Mouse (Mus musculus) liver, embryonic 11.5 days (tissue): ENCODE measurements around the gene Adgrf2. TPM values are rescaled to one million over a fixed set of nuclear protein-coding genes. Genes with fewer than 3 reads are reported as not detected.

Source experiments
- ATAC-seq: fragments of 200-750 bp; cut with Nextera tagmentation; replicated peaks from 2 replicates; pipeline ENCODE4 v1.8.0; 2017; ENCODE audit warnings: moderate number of reproducible peaks, mild to moderate bottlenecking, moderate TSS enrichment, moderate library complexity; ENCODE audit not compliant: low FRiP score
- DNase-seq: peaks from one replicate; pipeline ENCODE4 v3.0.0-alpha.2; 2017; ENCODE audit warnings: low spot score
- H3K27ac ChIP-seq: fragments of 300-500 bp; sonication (generic); 2 replicates; pipeline ENCODE4 v1.5.1; 2014; ENCODE audit warnings: mild to moderate bottlenecking, low read depth, low read length, control low read depth
- H3K27me3 ChIP-seq: fragments of 300-500 bp; sonication (generic); replicated peaks from 2 replicates; pipeline ENCODE4 v1.6.1; 2014; ENCODE audit warnings: low read length, mixed read lengths; ENCODE audit not compliant: control insufficient read depth, insufficient read depth
- H3K36me3 ChIP-seq: fragments of 300-500 bp; sonication (generic); 2 replicates; pipeline ENCODE4 v1.6.1; 2014; ENCODE audit warnings: mild to moderate bottlenecking, low read length, moderate library complexity, mixed read lengths; ENCODE audit not compliant: control insufficient read depth, insufficient read depth
- H3K4me1 ChIP-seq: fragments of 300-500 bp; sonication (generic); replicated peaks from 2 replicates; pipeline ENCODE4 v1.6.1; 2014; ENCODE audit warnings: low read length, mixed read lengths; ENCODE audit not compliant: control insufficient read depth, insufficient read depth
- H3K4me2 ChIP-seq: fragments of 300-500 bp; sonication (generic); 2 replicates; pipeline ENCODE4 v1.6.1; 2014; ENCODE audit warnings: mild to moderate bottlenecking, control low read depth, moderate library complexity
- H3K4me3 ChIP-seq: fragments of 300-500 bp; sonication (generic); 2 replicates; pipeline ENCODE4 v1.5.1; 2014; ENCODE audit warnings: low read depth, low read length, control low read depth
- H3K9ac ChIP-seq: fragments of 300-500 bp; sonication (generic); 2 replicates; pipeline ENCODE4 v1.6.1; 2014; ENCODE audit warnings: low read depth, low read length, control low read depth
- H3K9me3 ChIP-seq: fragments of 300-500 bp; sonication (generic); 2 replicates; pipeline ENCODE4 v1.6.1; 2016; ENCODE audit warnings: low read length, inconsistent platforms, mixed read lengths; ENCODE audit not compliant: control insufficient read depth
- WGBS: fragments of 180-500 bp; shearing (Covaris S2); extraction: QIAGEN DNeasy Blood & Tissue Kit; methylation state at CpG from one replicate; pipeline ENCODE4 v1.1.7; 2014; 5-methylcytosine and 5-hydroxymethylcytosine counted together
- polyA plus RNA-seq: library from polyadenylated mRNA; unstranded; fragments of >200 nt; fragmentation: Nextera tagmentation; extraction: Ambion mirVana; gene quantifications from 2 replicates; pipeline ENCODE4 v1.2.1, GENCODE M21; 2014

Gene Adgrf2
- polyA plus RNA-seq, 1 experiment from 2014 or later, result 0.10 TPM

GRCm38 (mm10) chr17:42742823-42743222, 844 bp upstream of the Adgrf2 start:
- H3K4me3 ChIP-seq, result no peak overlapping the region
- 80% methylated on average over 3 of the region's 3 CpGs for WGBS

GRCm38 (mm10) chr17:42738794-42739193, 3.2 kb downstream of the Adgrf2 start:
- Histone ChIP-seq H3K27ac (no peak overlapping the region), H3K9ac (no peak overlapping the region), H3K4me2 (no peak overlapping the region), H3K36me3 (no peaks in the 10 kb centered on the region), H3K27me3 (no peaks in the 10 kb centered on the region), H3K4me3 (no peak overlapping the region), H3K4me1 (no peaks in the 10 kb centered on the region), H3K9me3 (no peaks in the 10 kb centered on the region)
- no peak for ATAC-seq
- WGBS, result 83% methylated on average over 6 of the region's 6 CpGs
- DNase-seq, result no peak

More at GRCm38 (mm10) chr17:42742823-42743222, 844 bp upstream of the Adgrf2 start:
- Histone ChIP-seq H3K4me1 (no peaks in the 10 kb centered on the region), H3K9me3 (no peaks in the 10 kb centered on the region), H3K27ac (no peak overlapping the region), H3K9ac (no peak overlapping the region), H3K36me3 (no peaks in the 10 kb centered on the region), H3K4me2 (no peak overlapping the region), H3K27me3 (no peaks in the 10 kb centered on the region)
- ATAC-seq (no peak), DNase-seq (no peak)

GRCm38 (mm10) chr17:42717161-42717560, 24.8 kb downstream of the Adgrf2 start:
- Histone ChIP-seq H3K27ac (no peak overlapping the region), H3K9me3 (no peaks in the 10 kb centered on the region), H3K27me3 (no peaks in the 10 kb centered on the region), H3K9ac (no peak overlapping the region), H3K4me1 (no peaks in the 10 kb centered on the region), H3K36me3 (no peaks in the 10 kb centered on the region), H3K4me2 (no peak overlapping the region), H3K4me3 (no peak overlapping the region)
- WGBS, result 43% methylated on average over 3 of the region's 3 CpGs
- DNase-seq, result no peak
- no peak for ATAC-seq

GRCm38 (mm10) chr17:42714991-42715390, 27.0 kb downstream of the Adgrf2 start:
- no peak overlapping the region for H3K9ac ChIP-seq
- ATAC-seq (no peak), DNase-seq (no peak)
- no peaks in the 10 kb centered on the region for H3K9me3 ChIP-seq
- H3K27me3 ChIP-seq, result no peaks in the 10 kb centered on the region
- no peak overlapping the region for H3K27ac ChIP-seq
- no peak overlapping the region for H3K4me2 ChIP-seq
- 84% methylated on average over 7 of the region's 7 CpGs for WGBS
- H3K4me3 ChIP-seq, result no peak overlapping the region
- no peaks in the 10 kb centered on the region for H3K36me3 ChIP-seq
- no peaks in the 10 kb centered on the region for H3K4me1 ChIP-seq

GRCm38 (mm10) chr17:42710717-42711116, 31.3 kb downstream of the Adgrf2 start:
- 82% methylated on average over 7 of the region's 7 CpGs for WGBS

GRCm38 (mm10) chr17:42705611-42706010, 36.4 kb downstream of the Adgrf2 start:
- Histone ChIP-seq H3K36me3 (no peaks in the 10 kb centered on the region), H3K4me3 (no peak overlapping the region), H3K9ac (no peak overlapping the region), H3K27me3 (no peaks in the 10 kb centered on the region), H3K4me2 (no peak overlapping the region), H3K4me1 (no peaks in the 10 kb centered on the region), H3K27ac (no peak overlapping the region), H3K9me3 (no peaks in the 10 kb centered on the region)
- ATAC-seq (no peak), DNase-seq (no peak)
- 85% methylated on average over 4 of the region's 4 CpGs for WGBS

More at GRCm38 (mm10) chr17:42710717-42711116, 31.3 kb downstream of the Adgrf2 start:
- no peak overlapping the region for H3K27ac ChIP-seq
- H3K27me3 ChIP-seq, result no peaks in the 10 kb centered on the region
- no peak overlapping the region for H3K4me3 ChIP-seq
- H3K4me1 ChIP-seq, result no peaks in the 10 kb centered on the region
- H3K9ac ChIP-seq, result no peak overlapping the region
- DNase-seq (no peak), ATAC-seq (no peak)
- no peak overlapping the region for H3K4me2 ChIP-seq
- no peaks in the 10 kb centered on the region for H3K9me3 ChIP-seq
- no peaks in the 10 kb centered on the region for H3K36me3 ChIP-seq

- ATAC-seq (no peak), DNase-seq (no peak)
- H3K27ac ChIP-seq, result no peak overlapping the region
- 83% methylated on average over 9 of the region's 9 CpGs for WGBS
- no peaks in the 10 kb centered on the region for H3K4me1 ChIP-seq
- H3K4me2 ChIP-seq, result no peak overlapping the region
- H3K9ac ChIP-seq, result no peak overlapping the region
- H3K9me3 ChIP-seq, result no peaks in the 10 kb centered on the region
- H3K36me3 ChIP-seq, result no peaks in the 10 kb centered on the region
- H3K4me3 ChIP-seq, result no peak overlapping the region
- H3K27me3 ChIP-seq, result no peaks in the 10 kb centered on the region
Observed at GRCm38 (mm10) chr17:42702198-42702597, 39.8 kb downstream of the Adgrf2 start.

- no peak for DNase-seq
- no peak overlapping the region for H3K9ac ChIP-seq
- H3K36me3 ChIP-seq, result no peaks in the 10 kb centered on the region
- WGBS, result 67% methylated on average over 4 of the region's 4 CpGs
- H3K4me3 ChIP-seq, result no peak overlapping the region
- H3K4me1 ChIP-seq, result no peaks in the 10 kb centered on the region
- no peaks in the 10 kb centered on the region for H3K27me3 ChIP-seq
- no peaks in the 10 kb centered on the region for H3K9me3 ChIP-seq
- ATAC-seq, result no peak
- no peak overlapping the region for H3K4me2 ChIP-seq
- H3K27ac ChIP-seq, result no peak overlapping the region
Observed at GRCm38 (mm10) chr17:42694730-42695129, 47.2 kb downstream of the Adgrf2 start.

- DNase-seq (no peak), ATAC-seq (no peak)
- Histone ChIP-seq H3K4me2 (no peak within 1 kb of the TSS), H3K4me1 (no peaks in the 10 kb centered on the region), H3K9ac (no peak within 1 kb of the TSS), H3K9me3 (no peaks in the 10 kb centered on the region), H3K27ac (no peak within 1 kb of the TSS), H3K36me3 (no peaks in the 10 kb centered on the region), H3K27me3 (no peaks in the 10 kb centered on the region), H3K4me3 (no peak within 1 kb of the TSS)
- 80% methylated on average over 10 of the region's 10 CpGs for WGBS
Observed at GRCm38 (mm10) chr17:42692136-42692535, 49.8 kb downstream of the Adgrf2 start, which contains the start of gene Adgrf4. TSS of gene Adgrf4 (minus strand) at chr17:42692284.
